In the genomic region with DNA sequence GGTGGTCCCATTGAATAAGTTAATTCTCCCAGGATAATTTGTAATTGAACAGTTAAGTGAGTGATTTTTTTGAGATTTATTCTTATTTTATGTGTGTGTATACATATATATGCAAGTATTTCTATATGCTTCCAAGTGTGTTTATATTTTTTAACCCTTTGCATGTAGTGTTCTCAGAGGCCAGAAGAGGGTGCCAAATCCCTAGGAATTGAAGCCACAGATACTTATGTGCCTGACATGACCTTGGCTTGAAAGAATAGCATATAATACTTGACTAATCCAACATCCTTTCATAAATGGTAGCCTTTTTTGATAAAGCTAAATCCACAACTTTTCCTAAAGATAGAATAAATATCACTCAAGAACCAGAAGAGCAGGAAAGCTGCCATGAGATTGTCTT, we compare ENCODE assay signal across 10 mouse cellular contexts. TPM values are rescaled to one million over a fixed set of nuclear protein-coding genes. Genes with fewer than 3 reads are reported as not detected.
A peak's percentile ranks its signal among the peaks of the same experiment; 100 is the strongest.
DNase-seq lines count a peak whose midpoint lies in the region; ATAC-seq lines count a peak whose summit lies in the region.
"Had no signal": no experiment of that assay in that cellular context is flagged by ENCODE, and none has a peak within 500 bp of the region (broad histone marks: within the 10 kb centered on the region; RNA-seq: fewer than 3 reads in every experiment).

No protein-coding gene starts in this region.

- H3K4me2 ChIP-seq in hindbrain, embryonic 11.5 days (replicated peaks; ENCODE audit: low read depth, low read length), result no peak overlapping the region
- no peak overlapping the region for H3K4me2 ChIP-seq in hindbrain, embryonic 13.5 days
- H3K4me2 ChIP-seq in hindbrain, embryonic 16.5 days (ENCODE audit: low read length), result no peak overlapping the region
- H3K4me2 ChIP-seq in neural tube, embryonic 15.5 days, result no peak overlapping the region
- H3K4me2 ChIP-seq: hindbrain, embryonic 15.5 days had no signal

- H3K4me1 ChIP-seq in hindbrain, embryonic 11.5 days (replicated peaks; ENCODE audit: control insufficient read depth, insufficient read depth, low read length), result no peaks in the 10 kb centered on the region
- H3K4me1 ChIP-seq in hindbrain, embryonic 13.5 days (replicated peaks), result no peaks in the 10 kb centered on the region
- H3K4me1 ChIP-seq in hindbrain, embryonic 16.5 days (ENCODE audit: control insufficient read depth, insufficient read depth, low read depth, low read length), result no peaks in the 10 kb centered on the region
- no peaks in the 10 kb centered on the region for H3K4me1 ChIP-seq in neural tube, embryonic 15.5 days
- H3K4me1 ChIP-seq: hindbrain, embryonic 15.5 days had no signal

- H3K36me3 ChIP-seq in hindbrain, embryonic 11.5 days (ENCODE audit: control insufficient read depth, insufficient read depth, low read length), result no peaks in the 10 kb centered on the region
- no peaks in the 10 kb centered on the region for H3K36me3 ChIP-seq in hindbrain, embryonic 13.5 days
- H3K36me3 ChIP-seq in hindbrain, embryonic 16.5 days (ENCODE audit: control insufficient read depth, insufficient read depth, low read length), result no peaks in the 10 kb centered on the region
- no peaks in the 10 kb centered on the region for H3K36me3 ChIP-seq in neural tube, embryonic 15.5 days
- H3K36me3 ChIP-seq: hindbrain, embryonic 15.5 days had no signal

- no peak overlapping the region for H3K4me3 ChIP-seq in hindbrain, embryonic 11.5 days (ENCODE audit: low read depth, low read length)
- no peak overlapping the region for H3K4me3 ChIP-seq in hindbrain, embryonic 13.5 days
- H3K4me3 ChIP-seq in hindbrain, embryonic 16.5 days (ENCODE audit: low read length), result no peak overlapping the region
- no peak overlapping the region for H3K4me3 ChIP-seq in neural tube, embryonic 15.5 days (replicated peaks)
- H3K4me3 ChIP-seq: hindbrain, embryonic 15.5 days had no signal

- H3K27me3 ChIP-seq in hindbrain, embryonic 11.5 days (ENCODE audit: control insufficient read depth, insufficient read depth, low read length), result no peaks in the 10 kb centered on the region
- H3K27me3 ChIP-seq in hindbrain, embryonic 13.5 days, result no peaks in the 10 kb centered on the region
- H3K27me3 ChIP-seq in hindbrain, embryonic 16.5 days (replicated peaks; ENCODE audit: control insufficient read depth, insufficient read depth, low read length), result no peaks in the 10 kb centered on the region
- H3K27me3 ChIP-seq in neural tube, embryonic 15.5 days (replicated peaks), result no peaks in the 10 kb centered on the region
- H3K27me3 ChIP-seq: hindbrain, embryonic 15.5 days had no signal

- peak; percentile 65 for DNase-seq in hindbrain, embryonic 11.5 days (ENCODE audit: low spot score)
- DNase-seq in urinary bladder, postnatal 25 days (ENCODE audit: low spot score), result peak; percentile 9
- no peak for DNase-seq in urinary bladder, postnatal 14 days (ENCODE audit: low spot score)
- DNase-seq in urinary bladder, postnatal 4 days (ENCODE audit: low spot score in 2 of 2), result no peak
- no peak for DNase-seq in spleen, postnatal 10 days (ENCODE audit: low spot score in 2 of 2)

- ATAC-seq in hindbrain, embryonic 11.5 days (ENCODE audit: low FRiP score), result peak; percentile 59; the same call in 1 of the 2 replicates
- ATAC-seq in hindbrain, embryonic 13.5 days (ENCODE audit: low FRiP score), result no peak
- 0 out of 2 replicates have a peak, but pooled peaks have one; percentile 52 for ATAC-seq in hindbrain, embryonic 16.5 days
- peak; percentile 47; the same call in 1 of the 2 replicates for ATAC-seq in neural tube, embryonic 15.5 days (ENCODE audit: low FRiP score)

- H3K9ac ChIP-seq in hindbrain, embryonic 11.5 days (ENCODE audit: low read depth, low read length), result no peak overlapping the region
- no peak overlapping the region for H3K9ac ChIP-seq in hindbrain, embryonic 13.5 days
- H3K9ac ChIP-seq in hindbrain, embryonic 16.5 days (ENCODE audit: low read depth, low read length), result no peak overlapping the region
- no peak overlapping the region for H3K9ac ChIP-seq in neural tube, embryonic 15.5 days (replicated peaks)
- H3K9ac ChIP-seq: hindbrain, embryonic 15.5 days had no signal

- H3K27ac ChIP-seq in hindbrain, embryonic 11.5 days (ENCODE audit: low read depth, low read length), result no peak overlapping the region
- H3K27ac ChIP-seq in hindbrain, embryonic 13.5 days, result no peak overlapping the region
- no peak overlapping the region for H3K27ac ChIP-seq in hindbrain, embryonic 16.5 days (ENCODE audit: low read depth, low read length)
- H3K27ac ChIP-seq in neural tube, embryonic 15.5 days (replicated peaks), result no peak overlapping the region
- H3K27ac ChIP-seq: hindbrain, embryonic 15.5 days had no signal

- H3K9me3 ChIP-seq in hindbrain, embryonic 11.5 days (ENCODE audit: control insufficient read depth, low read length), result no peaks in the 10 kb centered on the region
- no peaks in the 10 kb centered on the region for H3K9me3 ChIP-seq in hindbrain, embryonic 13.5 days
- H3K9me3 ChIP-seq in hindbrain, embryonic 16.5 days (ENCODE audit: control insufficient read depth, low read length), result no peaks in the 10 kb centered on the region
- no peaks in the 10 kb centered on the region for H3K9me3 ChIP-seq in neural tube, embryonic 15.5 days (replicated peaks)
- H3K9me3 ChIP-seq: hindbrain, embryonic 15.5 days had no signal

RNA-seq across cellular contexts. Expression of gene Ythdc1, which starts 46.1 kb away (rescaled TPM):
- polyA plus RNA-seq in hindbrain, embryonic 11.5 days (2014; fragmentation: Nextera tagmentation; extraction: Ambion mirVana), result 52.4 and 57.5 TPM in 2 replicates
- polyA plus RNA-seq in hindbrain, embryonic 13.5 days (2015; fragmentation: Nextera tagmentation; extraction: Ambion mirVana), result 41.0 and 42.4 TPM in 2 replicates
- 28.4 and 30.5 TPM in 2 replicates for polyA plus RNA-seq in hindbrain, embryonic 16.5 days (2015; fragmentation: Nextera tagmentation; extraction: Ambion mirVana)
- 31.5 and 34.1 TPM in 2 replicates for polyA plus RNA-seq in neural tube, embryonic 15.5 days (2015; fragmentation: Nextera tagmentation; extraction: Ambion mirVana)

RNA-seq across cellular contexts. Expression of gene Ugt2b34, which starts 56.6 kb away (rescaled TPM):
- 0.04 TPM in 1 of 2 replicates, not detected in the other for polyA plus RNA-seq in hindbrain, embryonic 11.5 days (2014; fragmentation: Nextera tagmentation; extraction: Ambion mirVana)
- 0.08 TPM in 1 of 2 replicates, not detected in the other for polyA plus RNA-seq in hindbrain, embryonic 13.5 days (2015; fragmentation: Nextera tagmentation; extraction: Ambion mirVana)
- polyA plus RNA-seq in hindbrain, embryonic 16.5 days (2015; fragmentation: Nextera tagmentation; extraction: Ambion mirVana), result not detected in 2 replicates
- 0.06 and 10.1 TPM in 2 replicates for polyA plus RNA-seq in neural tube, embryonic 15.5 days (2015; fragmentation: Nextera tagmentation; extraction: Ambion mirVana)
- polyA plus RNA-seq: hindbrain, embryonic 15.5 days; neural tube, embryonic 14.5 days had no signal

Comparison
In these comparisons a context has a peak if more than half of its experiments do, and no peak if none do; other contexts are left out.
1. DNase-seq: peak in hindbrain, embryonic 11.5 days (single experiment) and urinary bladder, postnatal 25 days (single experiment); none in urinary bladder, postnatal 14 days (single experiment), urinary bladder, postnatal 4 days (0 of 2) and spleen, postnatal 10 days (0 of 2).